Mouse (Mus musculus) layer of hippocampus, postnatal 14 days (tissue): ENCODE measurements at regions not wholly inside any gene's neighbourhood (a gene's known extent, or its start where the extent isn't known, plus 50 kb on each side); places are given as distances from the start of the nearest gene placed in this dataset.

ENCODE experiments used
- DNase-seq, 2 experiments: peaks; one replicate each; pipeline ENCODE4 v3.0.0; 2021 to 2022; ENCODE audit warnings: low spot score in 2 of 2, mixed read lengths in 1 of 2

DNA sequence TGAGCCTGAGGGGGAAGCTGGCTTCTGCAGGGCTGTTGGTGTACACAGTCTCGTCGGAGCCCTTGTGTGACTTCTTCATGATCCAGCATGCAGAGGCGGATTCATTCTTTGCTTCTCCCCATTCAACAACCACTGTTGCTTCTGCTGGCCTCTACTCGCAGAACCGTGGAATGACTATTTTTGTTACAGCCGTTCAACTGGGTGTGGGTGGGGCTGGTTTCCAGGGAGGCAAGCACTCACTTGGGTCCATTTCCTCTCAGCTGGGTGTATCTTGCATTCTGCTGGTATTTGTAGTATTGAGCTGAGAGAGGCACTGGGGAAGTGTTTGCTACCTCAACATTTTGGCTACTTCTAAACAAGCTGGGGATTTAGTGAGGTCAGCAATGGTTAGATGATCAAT, 197.3 kb upstream of the Klhl29 start:
- DNase-seq: peak in 1 of 2 experiments; percentile 32

DNA sequence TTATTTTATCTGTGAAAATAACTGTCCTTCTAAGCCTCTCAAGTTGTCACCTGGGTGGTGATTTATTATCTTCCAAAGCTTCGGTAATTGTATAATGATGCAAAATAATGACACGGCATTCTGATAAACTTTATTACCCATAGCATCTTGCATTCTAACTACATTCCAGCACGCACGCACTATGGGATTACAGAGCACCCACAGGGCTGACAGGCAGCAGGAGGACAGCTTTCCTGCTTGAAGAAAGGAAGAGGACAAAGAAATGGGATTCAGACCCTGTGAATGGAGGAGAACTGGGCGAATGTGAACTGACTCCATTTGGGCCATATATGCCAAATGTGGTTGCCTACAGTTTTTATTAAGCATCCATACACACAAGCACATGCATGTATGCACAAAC, 193.5 kb upstream of the Klhl29 start:
- no peak for DNase-seq

DNA sequence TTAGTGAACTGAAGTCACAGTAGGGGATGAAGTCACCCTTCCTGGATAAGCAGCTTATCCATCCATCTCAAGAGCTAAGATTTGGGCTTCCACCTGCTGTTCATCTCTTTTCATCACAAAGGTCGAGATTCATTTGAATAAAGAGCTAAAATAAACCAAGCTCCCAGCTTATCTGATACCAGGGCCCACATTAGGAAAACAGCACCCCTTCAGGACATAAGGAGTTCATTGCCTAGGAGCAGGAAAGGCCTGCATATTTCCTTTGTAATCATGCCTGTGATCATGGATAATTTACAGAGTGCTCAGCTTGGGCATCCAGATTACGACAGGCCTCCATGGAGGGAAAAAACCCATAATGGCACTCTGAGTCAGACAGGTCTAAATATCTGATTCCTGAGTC, 190.7 kb upstream of the Klhl29 start:
- DNase-seq: no peak

DNA sequence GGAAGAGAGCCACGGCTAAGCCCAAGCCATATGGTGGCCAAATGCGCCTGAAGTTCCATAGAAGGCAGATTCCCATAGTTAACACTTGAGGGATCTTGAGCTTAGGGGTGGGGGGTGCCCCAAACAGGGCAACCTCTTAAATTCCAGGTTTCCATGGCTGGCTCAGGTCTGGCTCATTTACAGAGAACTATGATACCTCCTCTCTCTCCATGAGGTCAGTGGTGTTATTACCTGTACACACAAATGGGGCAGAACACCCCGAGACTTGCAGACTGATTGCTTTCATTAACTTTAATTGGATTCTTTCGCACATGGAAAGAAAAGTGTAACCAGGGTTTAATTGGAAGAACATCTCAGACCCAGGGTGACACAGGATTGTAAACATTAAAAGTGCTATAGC, 177.1 kb upstream of the Klhl29 start:
- no peak for DNase-seq

DNA sequence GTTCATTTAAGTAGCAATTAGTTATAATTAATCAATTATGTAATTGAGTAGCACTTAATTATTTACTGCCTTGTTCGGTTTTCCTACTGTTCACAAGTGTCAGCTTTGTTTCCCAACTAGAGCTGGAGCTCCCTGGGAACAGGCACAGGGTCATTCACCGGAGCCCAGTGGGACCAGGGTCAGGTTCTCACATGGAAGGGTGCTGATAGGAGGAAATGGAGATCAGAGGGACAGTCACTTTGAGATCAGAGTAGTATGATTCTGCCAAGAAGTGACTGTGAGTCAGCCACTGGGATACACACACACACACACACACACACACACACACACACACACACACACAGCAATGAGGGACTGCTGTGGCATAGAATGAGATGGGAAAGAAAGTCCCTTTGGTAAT, 176.4 kb upstream of the Klhl29 start:
- DNase-seq: no peak

DNA sequence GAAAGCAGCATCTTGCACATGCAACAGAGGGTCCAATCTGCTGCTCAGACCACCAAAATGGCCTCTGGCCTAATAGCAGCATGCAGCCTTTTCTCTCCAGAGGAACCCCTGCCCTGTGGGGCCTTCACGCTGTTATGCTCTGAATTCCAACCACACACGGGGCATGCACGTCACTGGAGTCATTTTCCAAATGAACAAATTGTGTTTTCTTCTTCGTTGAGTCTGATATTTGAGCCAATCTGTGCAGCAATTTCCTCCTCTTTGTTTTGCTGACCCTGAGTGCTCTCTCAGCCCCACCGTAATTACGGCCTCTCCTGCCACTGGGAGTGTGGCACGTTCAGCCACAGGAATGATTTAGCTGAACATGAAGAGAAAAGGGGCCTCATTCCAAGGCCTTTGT, 174.3 kb upstream of the Klhl29 start:
- no peak for DNase-seq

DNA sequence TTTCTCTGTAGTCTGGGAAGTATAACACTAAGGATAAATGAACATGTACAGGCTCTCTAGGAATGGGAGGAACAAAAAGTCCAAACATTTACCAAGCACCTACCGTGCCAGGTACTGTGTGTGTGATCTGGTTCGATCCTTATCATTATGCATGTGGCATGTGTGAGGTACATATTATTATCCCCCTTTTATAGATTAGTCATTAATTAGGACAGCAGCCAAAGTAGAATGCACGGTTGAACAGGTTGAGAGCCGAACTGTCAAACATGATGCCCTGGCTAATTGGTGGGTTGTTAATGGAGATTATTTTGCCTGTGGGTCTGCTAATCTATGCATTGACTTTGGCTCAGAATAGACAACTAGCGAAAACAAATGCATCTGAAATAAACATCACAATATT, 172.2 kb upstream of the Klhl29 start:
- no peak for DNase-seq

DNA sequence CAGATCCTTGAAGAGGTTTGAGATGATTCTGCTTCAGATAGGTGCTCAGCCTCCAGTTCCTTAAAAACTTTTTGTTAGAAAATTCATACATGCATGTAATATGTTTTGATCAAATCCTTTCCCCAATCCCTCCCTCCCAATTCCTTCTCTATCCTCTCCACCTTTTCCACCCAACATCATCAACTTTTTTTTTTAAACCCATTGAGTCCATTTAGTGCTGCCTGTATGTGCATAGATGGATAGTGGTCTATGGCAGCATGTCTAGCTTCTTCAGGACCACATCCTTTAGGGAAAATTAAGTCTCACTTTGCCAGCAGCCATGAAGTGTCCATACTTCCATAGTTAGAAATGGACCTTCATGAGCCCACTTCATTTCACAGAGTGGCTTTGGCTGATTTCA, 167.2 kb upstream of the Klhl29 start:
- DNase-seq: no peak

DNA sequence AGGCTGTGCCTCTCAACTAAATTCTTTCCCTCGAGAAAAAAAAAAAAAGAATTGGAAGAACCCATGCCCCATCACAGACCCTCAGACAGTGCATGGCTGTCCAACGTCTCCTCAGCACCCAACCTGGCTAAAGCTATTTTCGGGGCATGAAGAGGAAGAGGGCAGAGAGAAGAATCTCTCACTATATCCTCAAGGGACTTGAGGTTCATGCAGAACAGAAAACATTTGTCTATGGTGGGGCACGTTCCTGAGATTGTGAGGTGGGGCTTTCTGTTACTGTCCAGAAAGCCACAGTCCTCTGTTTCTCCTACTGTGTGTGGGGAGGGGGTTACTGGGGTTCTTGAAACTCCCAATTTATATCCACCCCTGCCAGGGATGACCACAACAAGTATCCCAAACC, 120.8 kb upstream of the Klhl29 start:
- no peak for DNase-seq

DNA sequence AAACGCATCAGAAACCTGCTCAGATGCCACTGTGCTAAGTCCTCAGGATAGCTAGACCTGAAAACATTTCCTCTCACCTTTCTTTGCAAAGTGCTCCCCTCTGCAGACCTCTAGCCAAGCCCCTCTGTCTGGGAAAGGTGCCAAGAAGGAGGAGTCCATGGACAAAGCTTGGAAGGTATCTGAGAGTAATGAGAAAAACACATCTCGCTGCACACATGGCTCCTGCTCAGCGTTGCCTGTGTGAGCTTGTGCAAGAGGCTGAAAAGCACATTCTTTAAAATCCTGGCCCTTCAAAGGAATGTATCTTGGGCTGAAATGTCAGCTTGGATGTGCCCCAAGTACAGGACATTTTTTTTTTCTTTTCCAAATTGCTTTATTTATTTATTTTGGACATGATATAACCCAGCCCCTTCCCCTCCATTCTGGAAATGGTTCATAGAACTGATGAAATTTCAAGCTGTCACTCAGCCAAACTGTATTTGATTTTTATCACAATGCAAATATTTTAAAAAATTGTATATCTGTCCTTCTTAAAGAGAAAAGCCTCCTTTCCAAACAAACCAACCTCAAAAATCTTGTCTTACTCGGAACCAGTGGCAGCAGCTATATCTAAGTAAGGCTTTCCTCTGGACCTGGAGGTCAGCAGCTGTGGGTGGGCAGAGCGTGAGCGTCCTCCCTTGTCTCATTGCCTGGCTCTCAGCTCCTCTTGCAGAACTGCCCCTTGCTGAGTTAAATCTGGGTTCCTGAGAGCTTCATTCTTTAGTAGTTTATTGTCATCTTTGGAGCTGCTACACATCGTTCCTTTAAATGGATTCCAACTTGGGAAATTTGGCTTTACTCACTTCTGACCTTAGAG, 119.4 kb upstream of the Klhl29 start:
- DNase-seq: no peak

DNA sequence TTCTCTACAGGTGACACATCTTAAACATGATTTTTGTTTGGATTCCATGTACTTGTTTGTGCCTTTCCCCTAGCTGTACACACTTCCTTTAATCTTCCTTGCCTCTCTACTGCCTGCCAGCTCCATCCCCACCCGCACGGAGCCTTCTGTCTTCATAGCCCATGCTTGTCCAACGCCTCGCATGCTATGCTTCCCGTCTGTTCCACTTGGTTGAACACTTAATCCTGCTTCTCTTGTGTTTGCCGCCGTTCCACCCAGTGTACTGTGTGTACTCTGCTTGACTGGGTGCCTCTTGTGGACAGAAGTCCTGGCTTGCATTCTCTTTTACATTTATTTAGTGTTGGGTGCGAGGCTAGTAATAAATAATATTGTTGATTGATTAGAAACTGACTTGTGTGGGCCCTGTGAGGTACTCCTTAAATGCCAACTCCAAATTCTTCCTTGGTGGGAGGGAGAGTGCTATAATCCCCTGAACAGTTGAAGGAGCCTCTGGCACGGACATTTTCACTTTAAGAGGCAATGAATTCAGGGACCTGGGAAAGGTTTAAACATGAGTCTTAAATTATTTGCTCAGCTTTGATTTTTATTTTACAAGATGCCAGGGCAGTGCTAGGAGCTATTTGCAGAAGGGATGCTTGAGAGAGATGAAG, 88.9 kb upstream of the Klhl29 start:
- no peak for DNase-seq

DNA sequence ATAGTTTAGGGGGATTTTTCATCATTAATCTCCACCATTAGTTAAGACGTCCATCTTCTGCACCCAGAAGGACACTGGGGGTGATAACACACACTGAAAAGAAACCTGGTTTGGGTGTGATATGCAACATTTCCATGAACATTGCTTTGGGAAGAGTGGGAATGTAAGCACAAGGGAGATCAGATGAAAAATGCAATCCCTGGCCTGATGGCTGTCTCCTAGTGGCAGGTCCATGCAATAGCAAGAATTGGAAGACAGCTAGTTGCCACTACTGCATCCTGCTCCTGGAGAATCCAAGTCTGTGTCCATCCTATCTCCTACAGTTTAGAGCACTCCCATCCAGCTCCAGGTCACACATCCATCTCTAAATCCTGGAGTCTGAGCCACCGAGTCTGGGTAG, 77.7 kb upstream of the Klhl29 start:
- no peak for DNase-seq

DNA sequence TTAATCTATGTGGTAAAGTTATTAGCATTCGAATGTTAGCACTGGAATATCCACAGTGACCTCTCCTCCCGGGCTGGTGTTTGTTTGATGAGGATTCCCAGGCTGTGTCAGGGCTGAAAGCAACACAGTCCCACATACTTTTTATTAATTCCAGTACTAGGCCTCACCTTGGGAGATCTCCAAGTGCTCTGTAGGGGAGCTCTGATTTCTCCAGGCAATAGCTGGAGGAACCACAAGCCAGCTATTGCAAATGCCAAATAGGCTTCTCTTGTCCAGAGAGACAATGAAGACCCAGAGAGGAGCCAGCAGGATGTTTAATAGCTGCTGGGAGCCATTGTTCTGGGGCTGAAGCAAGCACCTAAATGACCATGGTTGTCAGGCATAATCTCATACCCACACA, 68.2 kb upstream of the Klhl29 start:
- peak in 1 of 2 experiments; percentile 35 for DNase-seq

DNA sequence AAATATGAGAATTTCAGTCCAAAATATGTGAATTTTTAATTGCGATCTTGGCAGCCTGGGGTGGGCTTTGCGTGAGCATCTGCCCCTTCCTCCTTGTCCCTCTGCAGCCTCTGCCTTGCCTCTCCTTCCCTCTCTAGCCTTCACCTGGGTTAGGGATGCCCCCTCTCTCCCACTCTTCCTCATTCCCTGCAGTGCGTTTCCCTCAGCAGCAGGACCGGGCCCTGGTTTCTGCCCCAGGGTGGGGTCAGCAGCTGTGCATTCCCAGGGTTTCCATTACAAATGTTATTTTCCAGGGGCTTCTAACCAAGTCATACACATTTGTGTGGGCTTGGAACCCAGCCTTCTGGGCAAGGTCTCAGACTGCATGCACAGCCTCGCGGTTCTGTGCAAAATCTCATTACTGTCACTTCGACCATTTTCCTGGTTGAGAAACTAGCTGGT, 67.6 kb upstream of the Klhl29 start:
- DNase-seq: no peak

DNA sequence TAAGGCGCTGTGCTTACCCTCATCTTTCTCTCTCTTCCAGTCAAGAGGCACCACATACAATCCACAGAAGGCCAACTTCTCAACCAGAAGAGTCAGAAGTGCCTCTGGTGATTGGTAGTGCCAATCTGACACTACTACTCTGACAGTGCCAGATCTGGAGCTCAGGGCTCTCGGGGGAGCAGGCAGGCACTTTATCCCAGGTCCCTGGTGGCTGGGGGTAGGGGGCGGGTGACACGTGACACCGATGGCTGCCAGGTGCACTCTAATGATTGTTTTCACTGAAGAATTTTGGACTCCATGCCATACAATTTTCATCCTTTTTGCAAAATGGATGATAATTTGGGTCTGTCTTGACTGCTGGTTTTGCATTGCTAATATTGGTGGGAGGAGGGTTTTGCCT, 67.2 kb upstream of the Klhl29 start:
- no peak for DNase-seq

DNA sequence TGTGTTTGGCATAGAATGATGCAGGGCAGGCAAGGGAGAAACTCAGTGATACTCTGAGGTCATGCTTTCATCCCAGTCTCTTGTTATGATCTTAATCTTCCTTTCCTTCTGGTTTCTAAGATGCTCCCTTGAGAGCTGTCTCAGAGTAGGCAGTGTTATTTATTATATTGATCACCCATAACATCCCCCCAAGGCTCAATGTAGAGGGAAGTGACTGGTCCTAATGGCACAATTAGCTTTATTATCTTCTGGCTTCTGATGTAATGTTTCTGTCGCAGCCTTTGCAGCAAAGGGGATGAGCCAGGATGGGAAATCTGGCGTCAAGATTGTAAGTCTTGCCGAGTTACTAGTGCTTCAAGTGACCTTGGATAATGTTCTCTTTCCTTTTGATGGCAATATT, 65.0 kb upstream of the Klhl29 start:
- DNase-seq: no peak

DNA sequence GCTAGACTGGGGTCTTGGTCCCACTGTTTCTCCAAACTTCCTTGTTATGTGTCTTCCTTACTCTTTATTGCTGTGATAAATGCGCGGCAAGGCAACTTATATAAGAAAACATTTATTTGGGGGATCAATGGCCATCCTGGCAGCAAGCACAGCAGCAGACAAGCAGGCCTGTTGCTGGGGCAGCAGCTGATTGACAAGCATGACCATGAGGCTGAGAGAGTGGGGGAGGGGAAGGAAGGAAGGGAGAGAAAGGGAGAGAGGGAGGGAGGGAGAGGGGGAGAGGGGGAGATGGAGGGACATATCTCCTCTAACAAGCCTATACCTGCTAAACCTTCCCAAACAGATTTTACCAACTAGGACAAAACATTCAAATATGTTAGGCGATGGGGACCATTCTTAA, 60.4 kb upstream of the Klhl29 start:
- DNase-seq: no peak

DNA sequence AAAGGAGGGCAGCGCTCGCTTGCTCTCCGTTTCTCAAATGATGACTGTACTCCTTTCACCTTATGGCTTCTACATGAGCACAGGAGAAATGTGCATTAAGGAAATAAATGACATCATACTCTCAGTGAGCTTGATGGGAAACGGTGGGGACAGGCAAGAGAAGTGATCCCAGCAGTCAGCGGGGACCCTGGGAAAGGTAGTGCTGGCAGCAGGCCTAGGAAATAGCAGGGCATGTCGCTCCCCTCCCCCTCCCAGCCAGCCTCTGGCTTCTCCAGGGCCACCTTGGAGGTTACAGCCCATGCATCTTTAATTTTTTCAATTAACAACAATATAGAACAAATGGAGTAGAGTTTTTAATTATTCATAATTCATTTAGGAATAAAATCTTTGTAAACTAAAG, 58.6 kb upstream of the Klhl29 start:
- DNase-seq: no peak

DNA sequence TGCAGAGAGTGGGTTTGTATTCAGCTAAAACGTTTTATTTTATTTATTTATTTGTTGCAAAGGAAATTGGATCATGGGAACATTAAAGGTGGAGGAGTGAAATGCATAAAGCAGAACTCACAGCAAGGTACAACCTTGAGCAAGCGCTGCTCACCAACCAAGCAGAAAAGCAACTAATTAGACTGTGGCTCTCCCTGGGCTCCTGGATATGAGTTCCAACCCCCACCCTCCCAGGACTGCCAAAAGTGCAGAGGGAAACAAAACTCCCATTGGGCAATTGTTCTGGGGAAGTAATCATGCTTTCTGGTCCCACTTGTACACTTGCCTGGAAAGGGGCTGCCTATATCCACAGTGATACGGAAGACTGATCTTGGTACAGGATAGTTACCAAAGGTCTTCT, 57.2 kb upstream of the Klhl29 start:
- DNase-seq: no peak

DNA sequence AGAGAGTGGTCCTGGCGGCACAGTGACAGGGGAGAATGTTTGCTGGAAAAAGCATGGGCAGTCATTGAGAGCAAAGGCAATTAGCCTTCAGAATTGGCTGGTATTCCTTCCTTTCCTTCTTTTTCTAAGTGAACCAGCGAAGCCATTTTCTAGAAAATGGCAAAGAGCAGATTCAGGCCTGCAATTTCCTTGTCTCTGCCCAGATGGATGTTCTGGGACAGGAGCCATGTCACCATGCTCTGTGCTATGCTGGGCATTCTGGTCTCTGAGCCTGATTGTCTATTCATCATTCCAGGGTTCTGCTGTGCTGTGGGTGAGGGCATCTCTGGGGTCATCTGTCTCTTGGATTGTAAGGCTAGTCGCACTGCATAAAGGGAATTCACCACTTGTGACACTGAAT, 53.3 kb upstream of the Klhl29 start:
- DNase-seq: peak; percentile 51 to 76
